Mouse (Mus musculus) telencephalon, adult 2 months (tissue): ENCODE results near the gene Trip6.
"Not testable (repeated sequence)": the region's sequence is repeated elsewhere in the genome, so short reads cannot be mapped to it uniquely, and the experiment has no call there.

Source experiments
- DNase-seq: peaks from one replicate; pipeline ENCODE4 v3.0.0-alpha.2; 2011; ENCODE audit warnings: low read depth, low spot score

The Trip6 gene

DNA sequence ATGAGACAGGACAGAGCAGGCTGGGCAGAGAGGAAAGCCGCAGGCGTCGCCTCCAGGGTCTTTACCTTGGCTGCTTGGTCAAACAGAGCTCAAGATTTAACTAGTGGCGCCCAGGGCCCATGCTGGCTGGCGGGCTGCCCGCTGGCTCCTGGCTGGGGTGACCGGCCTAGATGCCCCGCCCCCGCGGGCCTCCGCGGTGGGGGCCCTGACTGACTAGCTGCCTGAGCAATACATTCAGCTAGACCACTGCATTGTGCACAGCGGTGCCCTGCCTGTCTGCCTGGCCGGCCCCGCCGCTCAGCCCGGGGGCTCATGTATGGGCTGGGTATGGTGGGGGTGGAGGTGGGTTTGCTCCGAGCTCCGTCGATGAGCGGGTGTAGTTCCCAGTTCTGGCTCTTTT lies 13.0 kb downstream of the Trip6 start:
- DNase-seq, result no peak

DNA sequence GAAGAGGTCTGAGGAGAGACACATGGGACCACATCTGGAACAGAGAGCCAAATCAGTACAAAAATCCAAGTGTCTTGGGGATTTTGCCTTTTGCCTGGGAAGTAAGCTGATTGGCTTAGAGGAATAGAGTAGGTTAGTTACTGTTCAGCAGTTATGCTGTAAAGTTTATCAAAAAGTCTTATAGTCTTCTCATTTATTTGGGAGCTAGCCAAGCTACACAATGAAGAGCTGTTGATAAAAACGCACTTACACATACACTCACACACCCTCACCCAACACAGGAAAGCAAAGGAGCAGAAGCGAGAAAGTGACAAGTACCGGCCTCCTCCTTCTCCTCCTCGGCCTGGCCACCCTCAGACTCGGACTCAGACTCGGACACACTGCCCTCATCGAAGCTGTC lies 15.0 kb downstream of the Trip6 start:
- DNase-seq, result no peak

DNA sequence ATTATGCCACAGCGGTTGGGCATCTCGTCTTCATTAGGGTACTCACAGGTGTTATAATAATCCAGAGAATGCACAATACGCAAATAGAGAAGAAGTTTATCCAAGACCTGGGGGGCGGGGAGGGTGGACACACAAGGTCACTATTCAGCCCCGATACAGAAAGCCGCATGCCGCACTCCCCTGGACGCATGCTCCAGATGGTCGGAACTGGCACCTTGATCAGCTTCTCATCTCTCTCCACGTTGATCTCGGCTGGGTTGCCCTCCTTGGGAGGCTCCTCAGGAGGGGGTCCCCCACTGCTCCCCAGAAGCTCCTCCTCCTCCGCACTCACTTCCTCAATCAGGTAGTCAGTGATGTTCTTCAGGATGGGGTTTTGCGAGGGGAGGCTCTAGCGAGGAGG lies 17.1 kb downstream of the Trip6 start:
- no peak for DNase-seq

DNA sequence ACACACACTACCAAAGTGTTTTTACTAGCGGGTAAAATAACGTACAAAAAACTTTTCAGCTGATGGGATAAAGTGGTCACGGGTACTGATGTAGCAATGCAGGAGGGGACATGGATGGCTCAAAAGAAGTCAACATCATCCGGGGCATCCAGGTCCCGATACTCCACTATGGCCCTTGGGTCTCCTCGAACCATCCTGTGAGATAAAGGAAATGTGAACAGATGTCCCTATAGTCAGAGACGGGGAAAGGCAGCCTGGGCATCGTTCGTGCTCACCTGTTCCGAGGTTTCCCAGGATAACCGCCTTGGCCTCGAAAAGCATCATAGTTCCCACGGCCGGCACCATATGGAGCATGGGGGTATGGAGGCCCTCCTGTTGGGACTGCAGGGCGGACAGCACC lies 18.5 kb downstream of the Trip6 start:
- no peak for DNase-seq

DNA sequence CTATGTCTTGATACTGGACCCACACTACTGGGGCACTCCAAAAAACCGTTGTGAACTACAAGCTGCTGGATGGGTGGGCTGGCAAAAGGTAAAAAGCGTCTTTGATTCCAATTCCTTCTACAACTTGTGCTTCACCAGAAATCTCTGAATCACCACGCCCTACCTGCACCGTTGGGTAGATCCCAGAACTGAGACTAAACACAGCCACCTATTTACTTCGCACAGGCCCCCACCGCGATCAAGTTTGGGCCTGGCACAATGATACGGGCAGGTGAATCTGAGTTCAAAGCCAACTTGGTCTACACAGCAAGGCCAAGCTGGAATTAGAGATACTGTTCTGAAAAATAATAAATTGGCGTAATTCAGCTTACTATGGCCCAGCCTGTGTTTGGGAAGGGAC lies 18.9 kb downstream of the Trip6 start:
- no peak for DNase-seq

DNA sequence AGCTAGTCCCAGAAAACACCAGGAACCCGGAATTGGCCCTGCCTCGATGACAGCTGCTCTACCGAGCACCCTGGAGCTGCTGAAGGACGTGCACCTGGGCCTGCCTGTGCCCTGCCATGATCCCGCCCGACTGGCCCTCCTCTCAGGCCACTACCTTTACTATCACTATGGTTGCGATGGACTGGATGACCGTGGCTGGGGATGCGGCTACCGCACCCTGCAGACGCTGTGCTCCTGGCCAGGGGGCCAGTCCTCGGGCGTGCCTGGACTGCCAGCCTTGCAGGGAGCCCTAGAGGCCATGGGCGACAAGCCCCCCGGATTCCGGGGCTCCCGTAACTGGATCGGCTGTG lies 19.5 kb downstream of the Trip6 start:
- no peak for DNase-seq

DNA sequence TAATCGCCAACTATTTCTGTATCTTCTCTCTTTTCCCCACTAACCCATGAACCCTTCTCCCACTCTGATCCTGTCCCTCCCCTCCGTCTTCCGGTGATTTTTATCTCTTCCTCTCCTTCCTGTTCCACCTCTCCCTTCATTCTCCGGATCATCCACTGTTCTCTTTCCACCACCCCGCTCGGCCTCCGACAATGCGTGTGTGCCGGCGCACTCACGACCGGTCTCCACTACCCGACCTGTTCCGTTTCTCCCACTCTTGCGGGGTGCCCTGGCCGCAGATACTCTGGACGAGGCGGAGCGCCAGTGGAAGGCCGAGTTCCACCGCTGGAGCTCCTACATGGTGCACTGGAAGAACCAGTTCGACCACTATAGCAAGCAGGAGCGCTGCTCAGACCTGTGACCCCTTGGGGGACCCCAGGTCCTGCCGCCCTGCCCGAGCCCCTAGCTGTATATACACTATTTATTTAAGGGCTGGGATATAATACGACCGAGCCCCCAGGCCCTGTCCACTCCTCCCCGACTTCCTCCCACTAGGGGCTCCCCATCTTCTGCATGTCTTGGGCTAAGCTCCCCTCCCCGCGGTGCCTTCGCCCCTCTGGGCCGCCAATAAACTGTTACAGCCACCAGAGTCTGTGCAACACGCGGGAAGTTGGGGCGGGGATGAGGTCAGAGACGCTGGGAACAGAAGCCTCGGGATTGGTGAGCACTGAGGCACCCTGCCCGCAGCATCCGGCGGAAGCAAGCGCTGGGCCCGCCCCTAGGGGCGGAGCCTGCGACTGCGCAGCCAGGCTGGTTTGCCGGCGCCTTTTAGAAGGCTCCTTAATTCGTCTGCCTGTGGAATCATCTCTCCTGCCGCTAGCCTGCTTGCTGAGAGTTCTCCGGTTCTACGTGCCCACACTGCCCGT lies 20.1 kb downstream of the Trip6 start, which contains the start of gene Ufsp1:
Gene Ufsp1, plus strand, starts transcription at position 791 of the 905 bp plus-strand sequence.
- DNase-seq, result peak; percentile 95

DNA sequence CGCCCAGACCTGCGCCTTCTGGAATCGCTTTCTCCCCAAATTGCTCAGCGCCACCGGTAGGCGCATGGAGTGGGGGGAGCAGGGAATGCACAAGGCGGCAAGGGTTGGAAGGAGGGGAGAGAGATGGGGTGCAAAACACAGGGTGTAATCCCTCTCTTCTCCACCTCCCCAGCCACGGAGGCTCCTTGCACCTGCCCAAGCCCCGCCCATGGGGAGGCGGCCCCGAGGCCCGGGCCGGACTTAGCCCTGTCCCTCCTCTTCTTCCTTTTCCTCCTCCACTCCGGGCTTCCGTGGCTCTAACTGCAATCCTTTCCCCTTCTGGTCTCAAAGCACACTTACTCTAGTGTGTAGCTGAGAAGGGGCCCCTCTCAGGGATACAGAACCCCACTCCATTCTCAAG lies 20.9 kb downstream of the Trip6 start:
- peak; percentile 68 for DNase-seq

DNA sequence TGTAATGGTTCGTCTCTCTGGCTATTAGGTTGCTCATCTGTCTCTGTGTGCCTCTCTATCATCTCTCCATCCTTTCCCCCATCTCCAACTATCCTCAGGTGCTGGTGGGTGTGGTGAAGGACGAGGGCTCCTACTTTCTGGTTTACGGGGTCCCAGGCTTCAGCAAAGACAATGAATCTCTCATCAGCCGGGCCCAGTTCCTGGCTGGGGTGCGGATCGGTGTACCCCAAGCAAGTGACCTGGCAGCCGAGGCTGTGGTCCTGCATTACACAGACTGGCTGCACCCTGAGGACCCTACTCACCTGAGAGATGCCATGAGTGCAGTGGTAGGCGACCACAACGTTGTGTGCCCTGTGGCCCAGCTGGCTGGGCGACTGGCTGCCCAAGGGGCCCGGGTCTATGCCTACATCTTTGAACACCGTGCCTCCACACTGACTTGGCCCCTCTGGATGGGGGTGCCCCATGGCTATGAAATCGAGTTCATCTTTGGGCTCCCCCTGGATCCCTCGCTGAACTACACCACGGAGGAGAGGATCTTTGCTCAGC lies 22.8 kb downstream of the Trip6 start:
- DNase-seq, result no peak

DNA sequence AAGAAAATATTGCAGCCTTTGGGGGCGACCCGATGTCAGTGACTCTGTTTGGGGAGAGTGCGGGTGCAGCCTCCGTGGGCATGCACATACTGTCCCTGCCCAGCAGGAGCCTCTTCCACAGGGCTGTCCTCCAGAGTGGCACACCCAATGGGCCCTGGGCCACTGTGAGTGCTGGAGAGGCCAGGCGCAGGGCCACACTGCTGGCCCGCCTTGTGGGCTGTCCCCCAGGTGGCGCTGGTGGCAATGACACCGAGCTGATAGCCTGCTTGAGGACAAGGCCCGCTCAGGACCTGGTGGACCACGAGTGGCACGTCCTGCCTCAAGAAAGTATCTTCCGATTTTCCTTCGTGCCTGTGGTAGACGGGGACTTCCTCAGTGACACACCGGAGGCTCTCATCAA lies 23.5 kb downstream of the Trip6 start:
- no peak for DNase-seq

DNA sequence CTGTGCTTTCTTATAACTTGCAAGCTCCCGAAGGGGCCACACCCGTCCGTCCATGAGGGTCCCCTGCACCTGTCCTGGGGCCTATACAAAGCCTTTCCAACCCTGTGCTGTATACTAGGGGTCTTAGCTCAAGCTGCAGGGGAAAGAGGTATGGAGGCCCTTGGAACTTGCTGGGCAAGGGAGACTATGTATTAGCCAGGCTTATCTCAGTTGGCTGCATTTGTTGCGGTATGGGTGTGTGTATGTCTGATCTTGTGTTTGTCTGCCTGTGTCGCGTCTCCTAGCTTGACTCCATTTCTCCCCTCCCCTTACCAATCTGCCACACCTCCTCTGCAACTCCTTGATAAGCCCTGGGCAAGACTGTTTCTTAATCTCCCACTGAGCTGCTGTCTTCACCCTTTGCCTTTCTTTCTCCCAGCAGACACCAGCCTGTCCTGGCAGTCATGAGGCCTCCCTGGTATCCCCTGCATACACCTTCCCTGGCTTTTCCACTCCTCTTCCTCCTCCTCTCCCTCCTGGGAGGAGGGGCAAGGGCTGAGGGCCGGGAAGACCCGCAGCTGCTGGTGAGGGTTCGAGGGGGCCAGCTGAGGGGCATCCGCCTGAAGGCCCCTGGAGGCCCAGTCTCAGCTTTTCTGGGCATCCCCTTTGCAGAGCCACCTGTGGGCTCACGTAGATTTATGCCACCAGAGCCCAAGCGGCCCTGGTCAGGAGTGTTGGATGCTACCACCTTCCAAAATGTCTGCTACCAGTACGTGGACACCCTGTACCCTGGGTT lies 24.4 kb downstream of the Trip6 start:
- DNase-seq, result no peak

DNA sequence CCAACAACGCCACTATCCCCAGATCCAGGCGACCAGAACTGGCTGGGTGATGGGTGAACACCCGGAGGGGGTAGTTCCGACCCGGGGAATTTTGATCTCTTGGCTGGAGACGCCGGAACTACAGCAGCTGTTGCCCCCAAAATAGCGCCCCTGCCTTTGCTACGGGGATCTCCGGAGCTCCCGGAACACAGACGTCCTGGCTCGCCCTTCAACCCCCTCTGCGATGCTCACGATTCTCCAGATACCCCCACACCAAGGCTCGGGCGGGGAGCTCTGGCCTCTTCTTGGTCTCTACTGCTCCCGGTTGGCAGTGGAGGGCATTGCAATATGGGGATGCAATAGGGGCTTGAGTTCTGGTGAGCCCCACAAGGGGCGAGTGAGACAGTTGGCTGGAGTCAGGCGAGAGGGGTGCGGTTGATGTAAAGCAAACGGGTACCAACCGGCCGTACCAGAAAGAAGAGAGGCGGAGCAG lies 25.2 kb downstream of the Trip6 start:
- peak; percentile 50 for DNase-seq

DNA sequence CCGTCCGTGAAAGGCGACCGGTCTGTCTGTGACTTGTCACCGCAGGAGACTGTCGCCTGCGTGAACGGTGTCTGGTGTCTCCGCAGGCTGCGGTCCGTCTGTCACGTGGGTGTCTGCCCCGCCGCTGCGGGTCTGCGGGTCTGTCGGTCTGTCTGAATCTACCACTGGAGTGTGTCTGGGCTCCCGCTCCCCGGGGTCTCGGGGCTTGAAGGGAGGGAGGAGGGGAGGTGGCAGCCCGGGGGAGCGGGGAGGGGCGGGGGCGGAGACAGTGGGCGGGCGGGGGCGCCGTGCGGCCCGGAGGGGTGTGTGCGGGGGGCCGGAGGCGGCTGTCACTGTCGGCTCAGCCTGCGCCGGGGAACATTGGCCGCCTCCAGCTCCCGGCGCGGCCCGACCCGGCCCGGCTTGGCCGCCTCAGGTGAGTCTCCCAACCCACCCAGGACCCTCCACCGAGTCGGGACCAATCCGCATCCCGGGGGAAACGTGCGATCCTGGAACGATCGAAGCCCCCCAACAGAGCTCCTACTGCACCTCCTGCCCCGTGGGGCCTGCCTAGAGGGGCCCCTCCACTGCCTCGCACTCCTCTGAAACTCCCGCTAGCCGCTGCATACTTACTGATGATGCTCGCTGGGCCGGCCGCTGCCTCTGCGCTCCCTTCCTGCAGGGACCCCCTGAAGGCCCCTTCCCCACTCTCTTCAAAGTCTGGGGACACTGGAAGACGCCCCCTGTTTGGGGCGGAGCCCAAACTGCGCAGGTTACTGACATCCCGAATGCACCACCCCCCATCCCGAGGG lies 26.1 kb downstream of the Trip6 start:
- no peak for DNase-seq

DNA sequence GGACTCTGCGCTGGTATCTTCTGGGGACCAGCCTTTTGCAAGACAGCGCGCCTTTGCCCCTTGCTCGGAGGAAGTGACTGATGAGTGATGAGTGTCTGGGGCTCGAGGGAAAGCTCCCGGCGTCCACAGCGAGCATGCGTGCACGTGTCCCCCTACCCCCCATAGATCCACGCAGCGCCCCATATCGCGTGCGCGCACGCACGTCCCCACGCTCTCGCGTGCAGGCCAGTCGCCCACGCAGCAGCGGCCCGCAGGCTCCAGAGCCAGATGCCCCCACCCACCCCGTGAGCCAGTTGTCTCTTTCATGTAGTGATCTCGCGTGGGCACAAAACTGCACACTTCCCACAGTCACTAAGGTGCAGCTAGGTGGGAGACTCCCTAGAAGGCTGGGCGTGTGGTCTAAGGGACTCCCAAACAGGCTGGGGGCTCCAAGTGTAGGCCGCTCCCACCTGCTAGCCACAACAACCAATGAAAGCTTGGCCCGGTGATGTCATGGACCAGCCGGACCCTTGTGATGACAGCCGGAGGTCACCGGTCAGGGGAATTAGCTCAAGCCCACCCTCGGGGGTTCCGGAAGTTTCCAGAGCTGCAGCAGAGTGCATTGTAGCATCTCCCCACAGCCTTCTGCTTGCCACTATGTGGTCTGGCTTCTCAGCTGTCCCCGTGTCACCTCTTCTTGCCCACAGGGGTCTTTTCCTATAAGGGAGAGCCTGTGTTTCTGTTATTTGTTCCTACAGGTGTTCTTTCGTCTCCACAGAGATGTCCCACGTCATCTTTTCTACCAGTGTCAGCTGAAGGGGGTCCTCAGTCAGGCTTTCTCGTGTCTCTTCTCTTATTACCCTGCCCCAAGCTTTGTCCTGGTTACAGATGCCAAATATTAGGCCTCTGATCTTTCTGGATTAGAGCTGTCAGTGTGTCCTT lies 26.9 kb downstream of the Trip6 start, which contains the start of gene Ache:
Gene Ache, plus strand, starts transcription at position 488 of the 921 bp plus-strand sequence.
- DNase-seq, result peak; percentile 75

DNA sequence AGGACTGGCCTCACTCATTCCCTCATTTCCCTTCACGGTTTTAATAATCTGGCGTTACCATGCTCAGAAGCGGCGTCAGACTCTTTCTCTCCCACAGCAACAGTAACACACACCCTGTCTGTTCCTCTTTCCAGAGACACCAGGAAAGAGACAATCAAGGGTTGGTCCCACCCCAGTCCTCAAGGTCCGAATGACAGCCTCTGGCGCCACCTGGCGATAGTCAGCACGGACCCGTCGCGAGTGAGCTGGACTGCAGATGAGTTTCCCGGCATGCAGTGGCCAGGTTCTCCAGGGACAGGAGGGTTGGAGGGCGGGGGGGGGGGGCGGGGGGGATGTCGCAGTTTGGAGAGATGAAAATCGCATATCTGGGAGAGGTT lies 27.6 kb downstream of the Trip6 start:
- peak; percentile 81 for DNase-seq

DNA sequence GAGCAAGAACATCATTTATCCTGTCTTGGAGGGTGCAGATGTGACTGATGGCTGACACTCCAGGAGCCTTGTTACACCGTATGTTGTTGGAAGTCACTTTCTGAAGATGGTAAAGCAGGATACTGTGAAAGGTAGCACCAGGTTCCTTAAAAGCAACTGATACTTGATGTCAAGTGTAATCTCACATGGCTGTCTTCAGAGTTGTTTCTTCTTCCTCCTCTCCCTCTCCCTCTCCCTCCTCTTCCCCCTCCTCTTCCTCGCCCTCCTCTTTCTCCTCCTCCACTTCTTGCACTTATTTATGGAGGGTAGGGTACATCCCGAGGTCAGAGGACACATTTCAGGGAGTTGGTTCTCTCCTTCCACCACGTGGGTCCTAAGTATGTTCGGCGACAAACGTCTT lies 28.2 kb downstream of the Trip6 start:
- DNase-seq, result no peak

DNA sequence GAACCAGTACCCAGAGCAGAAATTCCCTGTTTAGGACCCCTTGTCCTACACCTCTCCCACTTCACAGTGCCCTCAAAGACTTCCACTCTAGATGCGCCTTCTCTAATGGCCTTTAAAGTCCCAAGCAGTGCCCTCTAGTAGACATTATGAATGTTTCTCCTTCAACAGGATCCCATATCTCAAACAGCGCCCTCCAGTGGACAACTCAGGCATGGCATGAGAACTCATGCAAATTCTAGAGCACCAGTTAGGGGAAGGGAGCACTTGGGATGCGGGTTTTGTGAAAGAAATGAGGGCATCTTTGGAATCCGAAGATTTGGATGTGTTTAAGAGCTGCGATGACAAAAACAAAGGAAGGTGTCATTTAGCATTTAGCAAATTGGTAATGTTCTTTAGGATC lies 29.2 kb downstream of the Trip6 start:
- no peak for DNase-seq

DNA sequence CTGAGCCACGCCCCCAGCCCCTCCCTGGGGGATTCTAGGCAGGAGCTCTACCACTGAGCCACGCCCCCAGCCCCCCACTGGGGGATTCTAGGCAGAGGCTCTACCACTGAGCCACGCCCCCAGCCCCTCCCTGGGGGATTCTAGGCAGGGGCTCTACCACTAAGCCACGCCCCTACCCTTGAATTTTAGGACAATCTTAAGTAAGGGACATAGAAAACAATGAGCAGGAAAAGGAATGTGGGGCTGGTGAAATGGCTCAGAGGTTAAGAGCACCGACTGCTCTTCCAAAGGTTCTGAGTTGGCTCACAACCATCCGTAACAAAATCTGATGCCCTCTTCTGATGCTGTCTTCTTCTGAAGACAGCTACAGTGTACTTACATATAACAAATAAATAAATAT lies 29.8 kb downstream of the Trip6 start:
- not testable (repeated sequence) for DNase-seq

DNA sequence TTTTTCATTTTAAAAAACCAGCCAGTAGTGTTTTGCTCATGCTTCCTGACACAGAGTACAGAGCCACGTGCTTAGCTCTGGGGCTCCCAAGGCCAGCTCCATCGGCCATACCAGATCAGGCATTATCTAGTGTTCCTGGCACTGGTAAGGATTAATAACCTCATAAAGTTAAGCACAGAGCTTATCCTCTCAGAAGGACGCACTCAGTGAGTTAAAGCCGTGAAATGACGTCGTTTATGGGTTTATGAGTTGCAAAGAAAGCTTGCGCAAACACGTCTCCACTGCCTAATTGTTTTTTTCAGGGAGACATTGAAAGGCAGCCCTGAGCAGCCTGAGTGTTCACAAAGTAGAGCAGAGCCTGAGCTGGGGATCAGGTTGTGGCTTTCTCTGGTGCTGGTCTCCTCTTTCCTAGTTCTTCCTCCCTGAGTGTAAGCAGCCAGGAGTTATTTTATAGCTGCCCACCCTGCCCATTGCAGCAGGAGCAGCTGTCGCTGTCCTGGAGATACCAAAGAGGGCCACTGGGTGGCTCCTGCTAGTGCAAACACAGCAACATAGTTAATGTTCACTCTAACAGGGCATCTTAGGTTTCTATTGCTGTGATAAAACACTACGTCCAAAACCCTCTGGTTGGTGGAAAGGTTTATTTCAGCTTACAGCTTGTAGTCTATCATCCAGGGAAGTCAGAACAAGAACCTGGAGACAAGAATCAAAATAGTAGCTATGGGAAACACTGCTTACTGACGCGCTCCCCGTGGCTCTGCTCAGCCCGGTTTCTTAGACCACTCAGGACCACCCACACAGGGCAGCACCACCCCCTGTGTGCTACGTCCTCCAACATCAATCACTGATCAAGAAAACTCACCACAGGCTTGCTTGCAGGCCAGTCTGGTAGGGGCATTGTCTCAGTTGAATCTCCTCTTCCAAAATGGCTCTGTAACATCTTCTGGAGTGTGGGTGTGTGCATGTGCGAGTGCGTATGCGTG lies 36.6 kb downstream of the Trip6 start:
- no peak for DNase-seq
